Comparison of ENCODE assay signal across 9 mouse cellular contexts in the genomic region with DNA sequence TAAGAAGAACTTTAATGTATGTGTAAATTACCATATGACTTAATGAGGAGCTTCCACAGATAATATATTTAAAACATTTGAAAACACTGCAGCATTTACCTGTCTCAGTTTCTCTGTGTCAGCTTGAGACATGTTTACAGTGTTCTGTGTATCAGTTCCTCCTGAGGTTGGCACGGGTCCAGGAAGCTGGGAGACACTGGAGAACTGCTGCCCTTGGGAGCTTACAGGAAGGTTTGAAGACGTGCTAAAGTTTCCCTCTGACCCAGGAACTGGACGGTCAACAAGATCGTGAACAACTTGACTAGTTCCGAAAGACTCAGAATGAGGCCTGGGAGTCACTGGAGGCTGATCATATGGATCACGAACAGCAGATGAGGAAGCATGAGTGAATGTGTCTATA.
DNase-seq lines count a peak whose midpoint lies in the region; ATAC-seq and TF ChIP-seq lines count a peak whose summit lies in the region.
"Had no signal": no experiment of that assay in that cellular context is flagged by ENCODE, and none has a peak within 500 bp of the region (broad histone marks: within the 10 kb centered on the region; RNA-seq: fewer than 3 reads in every experiment).

No protein-coding gene starts in this region.

- no peak for ATAC-seq in kidney, embryonic 14.5 days (ENCODE audit: low FRiP score, low TSS enrichment)
- ATAC-seq in erythroid progenitor cell, adult 5-6 weeks (replicated peaks; ENCODE audit: low FRiP score, poor library complexity, severe bottlenecking): no peak
- no peak for ATAC-seq in hindbrain, postnatal 0 days
- ATAC-seq: inflammation-experienced regulatory T-cells, adult 6 months had no signal

- TF ChIP-seq CTCF in hindbrain, postnatal 0 days (IDR thresholded peaks at IDR 0.05; ENCODE audit: low read depth): no peak

- H3K27me3 ChIP-seq in kidney, embryonic 14.5 days (ENCODE audit: control insufficient read depth, insufficient read depth, low read length): no peaks in the 10 kb centered on the region
- H3K27me3 ChIP-seq in hindbrain, postnatal 0 days (ENCODE audit: insufficient read depth, low read length): no peaks in the 10 kb centered on the region

- no peak overlapping the region for H3K9ac ChIP-seq in kidney, embryonic 14.5 days (ENCODE audit: low read depth, low read length)
- no peak overlapping the region for H3K9ac ChIP-seq in hindbrain, postnatal 0 days (replicated peaks; ENCODE audit: low read length)

- peak; percentile 58 for DNase-seq in adrenal gland, postnatal 10 days
- no peak for DNase-seq in adrenal gland, postnatal 4 days (ENCODE audit: low spot score in 2 of 2)
- DNase-seq in kidney, adult 9 months: peak; percentile 8
- DNase-seq in testis, postnatal 10 days (ENCODE audit: low spot score): peak; percentile 58
- no peak for DNase-seq in testis, postnatal 14 days (ENCODE audit: low spot score)
- no peak for DNase-seq in hindbrain, postnatal 0 days (ENCODE audit: low spot score)

- H3K9me3 ChIP-seq in kidney, embryonic 14.5 days (ENCODE audit: control insufficient read depth, low read length): no peaks in the 10 kb centered on the region
- no peaks in the 10 kb centered on the region for H3K9me3 ChIP-seq in hindbrain, postnatal 0 days (ENCODE audit: low read length)

- H3K4me1 ChIP-seq in kidney, embryonic 14.5 days (ENCODE audit: control insufficient read depth, insufficient read depth, low read length): no peaks in the 10 kb centered on the region
- H3K4me1 ChIP-seq in hindbrain, postnatal 0 days (ENCODE audit: insufficient read depth, low read length): no peaks in the 10 kb centered on the region

- WGBS in kidney, embryonic 14.5 days: 88% methylated on average over 6 of the region's 6 CpGs
- 84% methylated on average over 6 of the region's 6 CpGs for WGBS in hindbrain, postnatal 0 days

- no peak overlapping the region for H3K27ac ChIP-seq in kidney, embryonic 14.5 days (ENCODE audit: low read depth, low read length)
- no peak overlapping the region for H3K27ac ChIP-seq in hindbrain, postnatal 0 days

- no peak overlapping the region for H3K4me3 ChIP-seq in kidney, embryonic 14.5 days (ENCODE audit: low read length)
- no peak overlapping the region for H3K4me3 ChIP-seq in hindbrain, postnatal 0 days (ENCODE audit: low read length)

- peaks cover 52% of the 10 kb centered on the region for H3K36me3 ChIP-seq in kidney, embryonic 14.5 days (ENCODE audit: control insufficient read depth, insufficient read depth, low read length)
- peaks cover 45% of the 10 kb centered on the region for H3K36me3 ChIP-seq in hindbrain, postnatal 0 days (ENCODE audit: insufficient read depth, low read length)

- H3K4me2 ChIP-seq in kidney, embryonic 14.5 days (replicated peaks; ENCODE audit: low read depth, low read length): no peak overlapping the region
- H3K4me2 ChIP-seq in hindbrain, postnatal 0 days (ENCODE audit: low read depth, low read length): no peak overlapping the region

Comparison
In these comparisons a context has a peak if more than half of its experiments do, and no peak if none do; other contexts are left out.
1. DNase-seq: peak in adrenal gland, postnatal 10 days (single experiment), kidney, adult 9 months (single experiment) and testis, postnatal 10 days (single experiment); none in adrenal gland, postnatal 4 days (0 of 2), testis, postnatal 14 days (single experiment) and hindbrain, postnatal 0 days (single experiment).